Mouse (Mus musculus): Measurements from ENCODE around the gene Gm10375. TPM values are rescaled to one million over a fixed set of nuclear protein-coding genes. Genes with fewer than 3 reads are reported as not detected.
"Not testable (repeated sequence)": the region's sequence is repeated elsewhere in the genome, so short reads cannot be mapped to it uniquely, and the experiment has no call there.

Gene Gm10375
- not detected in 2 replicates for polyA plus RNA-seq (2016; fragmentation: Nextera tagmentation; extraction: Ambion mirVana)

DNA sequence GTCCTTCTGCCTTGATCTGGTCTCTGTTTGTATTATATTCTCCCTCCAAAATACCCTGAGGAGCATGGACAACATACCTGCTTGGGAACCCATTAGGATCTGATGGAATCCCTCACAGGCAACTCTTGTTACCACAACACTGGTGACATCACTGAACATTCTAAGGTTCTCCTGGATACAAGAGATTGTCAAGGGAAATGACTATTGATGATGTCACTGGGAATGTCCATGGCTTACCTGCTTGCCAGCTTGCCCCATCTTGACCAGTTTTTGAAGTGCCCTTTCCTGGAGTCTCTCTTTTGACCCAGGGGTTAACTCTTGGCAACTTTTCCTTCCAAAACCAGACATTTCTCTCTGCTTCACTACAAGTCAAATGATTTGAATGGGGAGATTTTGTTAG lies at the start of gene Gm10375:
TSS of gene Gm10375 (minus strand) at position 101 of the 400 bp plus-strand sequence.
- not testable (repeated sequence) for ATAC-seq (ENCODE audit: insufficient number of reproducible peaks, low FRiP score); H3K4me3 ChIP-seq; H3K4me1 ChIP-seq (replicated peaks); H3K9ac ChIP-seq; H3K9me3 ChIP-seq (replicated peaks); H3K36me3 ChIP-seq; H3K27me3 ChIP-seq (replicated peaks); H3K27ac ChIP-seq (ENCODE audit: poor library complexity, severe bottlenecking); H3K4me2 ChIP-seq

DNA sequence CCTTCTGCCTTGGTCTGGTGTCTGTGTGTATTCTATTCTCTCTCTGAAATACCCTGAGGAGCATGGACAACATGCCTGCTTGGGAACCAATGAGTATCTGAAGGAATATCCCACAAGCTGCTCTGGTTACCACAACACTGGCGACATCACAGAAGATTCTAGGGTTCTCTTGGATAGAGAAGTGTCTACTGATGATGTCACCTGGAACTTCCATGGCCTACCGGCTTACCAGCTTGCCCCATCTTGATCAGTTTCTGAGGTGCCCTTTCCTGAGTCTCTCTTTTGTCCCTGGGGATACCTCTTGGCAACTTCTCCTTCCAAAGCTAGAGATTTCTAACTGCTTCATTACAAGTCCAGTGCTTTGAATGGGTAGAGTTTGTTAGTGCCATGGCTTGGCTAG lies 28.8 kb downstream of the Gm10375 start, which contains the start of gene Gm17654:
TSS of gene Gm17654 (minus strand) at position 101 of the 400 bp plus-strand sequence.
- H3K4me3 ChIP-seq; H3K9me3 ChIP-seq (replicated peaks); H3K4me2 ChIP-seq; ATAC-seq (ENCODE audit: insufficient number of reproducible peaks, low FRiP score); H3K27ac ChIP-seq (ENCODE audit: poor library complexity, severe bottlenecking); H3K36me3 ChIP-seq; H3K4me1 ChIP-seq (replicated peaks); H3K9ac ChIP-seq; H3K27me3 ChIP-seq (replicated peaks): not testable (repeated sequence)
- 64% methylated on average over 1 of the region's 2 CpGs for WGBS

DNA sequence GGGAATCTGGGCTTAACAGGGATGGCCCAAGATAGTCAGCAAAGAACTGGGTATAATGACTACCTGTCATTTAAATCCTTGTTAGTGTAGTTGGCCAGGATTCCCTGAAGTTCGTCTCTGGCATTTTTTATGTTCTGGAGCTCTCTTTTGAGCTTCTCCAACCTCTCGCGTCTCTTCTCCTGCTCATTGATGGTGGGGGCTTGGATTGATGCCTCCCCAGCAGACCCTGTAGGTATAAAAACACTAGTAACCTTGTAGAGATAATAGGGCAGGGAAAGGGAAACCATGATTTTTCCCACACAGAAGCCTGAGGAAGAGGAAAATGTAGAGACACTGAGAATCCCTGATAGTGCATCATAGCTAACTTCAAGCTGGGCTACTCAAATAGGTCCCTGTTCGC lies 29.8 kb downstream of the Gm10375 start:
- H3K4me1 ChIP-seq (replicated peaks); H3K36me3 ChIP-seq; H3K27ac ChIP-seq (ENCODE audit: poor library complexity, severe bottlenecking); H3K27me3 ChIP-seq (replicated peaks); H3K4me3 ChIP-seq; H3K9me3 ChIP-seq (replicated peaks); H3K4me2 ChIP-seq; ATAC-seq (ENCODE audit: insufficient number of reproducible peaks, low FRiP score); H3K9ac ChIP-seq: not testable (repeated sequence)
- WGBS = 86% methylated on average over 4 of the region's 4 CpGs

Other genes starting within 250 kb of the Gm10375 start
- gene Gm8138, start 191.7 kb downstream of the Gm10375 start, polyA plus RNA-seq (2016; fragmentation: Nextera tagmentation; extraction: Ambion mirVana) = not detected in 2 replicates
- not detected in 2 replicates for gene Gm5799, start 64.4 kb downstream of the Gm10375 start, polyA plus RNA-seq (2016; fragmentation: Nextera tagmentation; extraction: Ambion mirVana)
- gene Gm17654, start 28.9 kb downstream of the Gm10375 start, polyA plus RNA-seq (2016; fragmentation: Nextera tagmentation; extraction: Ambion mirVana) = not detected in 2 replicates
- not detected in 2 replicates for gene Gm8165, start 69.2 kb upstream of the Gm10375 start, polyA plus RNA-seq (2016; fragmentation: Nextera tagmentation; extraction: Ambion mirVana)
- gene Gm7324, start 89.8 kb upstream of the Gm10375 start, polyA plus RNA-seq (2016; fragmentation: Nextera tagmentation; extraction: Ambion mirVana) = 1.1 and 1.2 TPM in 2 replicates
- gene Gm16506, start 119.5 kb upstream of the Gm10375 start, polyA plus RNA-seq (2016; fragmentation: Nextera tagmentation; extraction: Ambion mirVana) = not detected in 2 replicates
- gene Gm6526, start 139.9 kb upstream of the Gm10375 start, polyA plus RNA-seq (2016; fragmentation: Nextera tagmentation; extraction: Ambion mirVana) = not detected in 2 replicates
- not detected in 2 replicates for gene Gm8180, start 176.7 kb upstream of the Gm10375 start, polyA plus RNA-seq (2016; fragmentation: Nextera tagmentation; extraction: Ambion mirVana)